Mouse (Mus musculus) heart, postnatal 10 days (tissue): ENCODE measurements around the gene Sergef. TPM values are rescaled to one million over a fixed set of nuclear protein-coding genes. Genes with fewer than 3 reads are reported as not detected.
A peak's percentile ranks its signal among the peaks of the same experiment; 100 is the strongest.

Experiments
- DNase-seq, 2 experiments: peaks; one replicate each; pipeline ENCODE4 v3.0.0; 2021
- intact Hi-C: fragments of 180-260 bp; cut with DNase I; formaldehyde crosslinking; loops from one replicate; pipeline ENCODE4 v1.15.1; 2025
- total RNA-seq, 2 experiments: library from RNA; stranded (reverse); gene quantifications; 2 replicates each; pipeline ENCODE4 v1.2.3; 2021

Sergef gene
- total RNA-seq, 2 experiments from 2014 or later, result 5.6 to 6.5 TPM

GRCm38 (mm10) chr7:46415818-46416425 lies 223.7 kb downstream of the Sergef start:
- intact Hi-C loops, result no loop called here
- no peak for DNase-seq

- intact Hi-C loops, result no loop called here
- no peak for DNase-seq
Observed at GRCm38 (mm10) chr7:46413959-46414725, 225.5 kb downstream of the Sergef start.

- intact Hi-C loops, result no loop called here
- no peak for DNase-seq
Observed at GRCm38 (mm10) chr7:46412823-46413222, 226.8 kb downstream of the Sergef start.

GRCm38 (mm10) chr7:46410727-46411126 lies 228.9 kb downstream of the Sergef start:
- DNase-seq, result no peak
- intact Hi-C loops, result no loop called here

- intact Hi-C loops, result no loop called here
- DNase-seq, result no peak
Observed at GRCm38 (mm10) chr7:46409204-46409789, 230.3 kb downstream of the Sergef start.

GRCm38 (mm10) chr7:46408606-46409005 lies 231.0 kb downstream of the Sergef start:
- intact Hi-C loops, result no loop called here
- no peak for DNase-seq

GRCm38 (mm10) chr7:46404756-46405155 lies 234.9 kb downstream of the Sergef start:
- intact Hi-C loops, result no loop called here
- DNase-seq, result no peak

GRCm38 (mm10) chr7:46403616-46404485 lies 235.8 kb downstream of the Sergef start:
- intact Hi-C loops, result no loop called here

GRCm38 (mm10) chr7:46401371-46402180 lies 238.0 kb downstream of the Sergef start:
- intact Hi-C loops, result no loop called here
- no peak for DNase-seq

More at GRCm38 (mm10) chr7:46403616-46404485, 235.8 kb downstream of the Sergef start:
- DNase-seq, result peak in 1 of 2 experiments; percentile 10

GRCm38 (mm10) chr7:46400346-46400745 lies 239.3 kb downstream of the Sergef start:
- intact Hi-C loops, result no loop called here
- no peak for DNase-seq

GRCm38 (mm10) chr7:46399676-46400075 lies 239.9 kb downstream of the Sergef start:
- intact Hi-C loops, result no loop called here
- no peak for DNase-seq

GRCm38 (mm10) chr7:46398612-46399011 lies 241.0 kb downstream of the Sergef start:
- intact Hi-C loops, result no loop called here
- no peak for DNase-seq

GRCm38 (mm10) chr7:46397732-46398333 lies 241.8 kb downstream of the Sergef start:
- intact Hi-C loops, result no loop called here
- DNase-seq, result no peak

- no peak for DNase-seq
- intact Hi-C loops, result no loop called here
Observed at GRCm38 (mm10) chr7:46396928-46397731, 242.5 kb downstream of the Sergef start.

GRCm38 (mm10) chr7:46396231-46396927 lies 243.2 kb downstream of the Sergef start, which contains the start of gene Kcnc1:
Gene Kcnc1, plus strand, starts transcription at chr7:46396497.
- intact Hi-C loops, result no loop called here
- DNase-seq, result peak; percentile 86 to 87

GRCm38 (mm10) chr7:46395571-46395970 lies 244.0 kb downstream of the Sergef start:
- intact Hi-C loops, result no loop called here

GRCm38 (mm10) chr7:46394933-46395332 lies 244.7 kb downstream of the Sergef start:
- intact Hi-C loops, result no loop called here
- no peak for DNase-seq

More at GRCm38 (mm10) chr7:46395571-46395970, 244.0 kb downstream of the Sergef start:
- no peak for DNase-seq
